Mouse (Mus musculus): ENCODE data around the gene Cyp1a1. TPM values are rescaled to one million over a fixed set of nuclear protein-coding genes. Genes with fewer than 3 reads are reported as not detected.

Gene Cyp1a1
- polyA plus RNA-seq, 1 experiment from 2014 or later = 0.19 TPM

DNA sequence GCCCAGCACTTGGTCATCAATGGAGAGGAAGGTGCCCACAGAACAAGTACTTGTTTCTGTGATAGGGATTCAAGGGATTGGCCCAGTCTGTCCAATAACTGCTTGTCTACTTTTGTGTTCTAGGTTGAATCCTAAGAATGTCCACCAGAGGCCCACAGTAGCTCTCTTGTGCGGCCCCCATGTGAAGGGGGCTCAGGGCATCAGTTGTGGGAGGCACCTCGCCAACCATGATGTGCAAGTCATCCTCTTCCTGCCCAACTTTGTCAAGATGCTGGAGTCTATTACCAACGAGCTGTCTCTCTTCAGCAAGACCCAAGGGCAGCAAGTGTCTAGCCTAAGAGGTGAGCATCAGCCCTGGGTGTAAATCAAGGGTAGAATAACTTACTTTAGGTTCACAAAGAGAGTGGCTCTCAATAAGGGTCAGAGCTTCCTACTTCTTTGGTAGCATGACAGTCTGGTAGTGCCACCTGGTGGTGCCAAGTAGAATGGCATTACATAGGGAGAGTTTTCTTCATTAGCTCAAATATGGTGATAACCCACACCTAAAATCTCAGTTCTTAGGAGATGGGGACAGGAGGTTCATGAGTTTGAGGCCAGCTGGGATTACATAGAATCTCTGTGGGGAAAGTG is 56.8 kb downstream of the Cyp1a1 start:
- no peaks in the 10 kb centered on the region for H3K9me3 ChIP-seq (replicated peaks)
- no peak overlapping the region for H3K9ac ChIP-seq
- H3K4me2 ChIP-seq = no peak overlapping the region
- 0 out of 2 replicates have a peak overlapping the region, but pooled peaks have one; percentile 12 for H3K27ac ChIP-seq
- H3K4me3 ChIP-seq = no peak overlapping the region
- WGBS (ENCODE audit: insufficient replicate concordance) = 55% methylated on average over 3 of the region's 3 CpGs
- ATAC-seq = 0 out of 2 replicates have a peak, but pooled peaks have one; percentile 25
- H3K36me3 ChIP-seq = peaks cover 99% of the 10 kb centered on the region
- H3K4me1 ChIP-seq = no peaks in the 10 kb centered on the region; the same call in 1 of the 2 replicates
- no peaks in the 10 kb centered on the region for H3K27me3 ChIP-seq (replicated peaks)

- ATAC-seq = no peak
- Histone ChIP-seq H3K4me2 (no peak overlapping the region), H3K36me3 (peaks cover 99% of the 10 kb centered on the region), H3K9me3 (replicated peaks) (no peaks in the 10 kb centered on the region), H3K4me3 (no peak overlapping the region), H3K9ac (no peak overlapping the region), H3K27me3 (replicated peaks) (no peaks in the 10 kb centered on the region), H3K4me1 (no peaks in the 10 kb centered on the region; the same call in 1 of the 2 replicates), H3K27ac (no peak overlapping the region)
- 76% methylated on average over 1 of the region's 1 CpGs for WGBS (ENCODE audit: insufficient replicate concordance)
Measured at GRCm38 (mm10) chr9:57747067-57747466, 59.3 kb downstream of the Cyp1a1 start.

DNA sequence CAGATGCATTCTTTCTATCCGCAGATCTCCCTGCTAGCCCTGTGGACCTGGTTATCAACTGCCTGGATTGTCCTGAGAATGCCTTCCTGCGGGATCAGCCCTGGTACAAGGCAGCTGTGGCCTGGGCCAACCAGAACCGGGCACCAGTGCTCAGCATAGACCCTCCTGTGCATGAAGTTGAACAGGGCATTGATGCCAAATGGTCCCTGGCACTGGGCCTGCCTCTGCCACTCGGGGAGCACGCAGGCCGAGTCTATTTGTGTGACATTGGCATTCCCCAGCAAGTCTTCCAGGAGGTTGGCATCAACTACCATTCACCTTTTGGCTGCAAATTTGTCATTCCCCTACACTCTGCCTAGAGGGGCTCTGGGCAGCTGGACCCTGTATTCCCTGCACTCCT is 60.4 kb downstream of the Cyp1a1 start:
- Histone ChIP-seq H3K4me1 (no peaks in the 10 kb centered on the region; the same call in 1 of the 2 replicates), H3K9ac (no peak overlapping the region), H3K9me3 (replicated peaks) (no peaks in the 10 kb centered on the region), H3K4me2 (no peak overlapping the region), H3K27me3 (replicated peaks) (no peaks in the 10 kb centered on the region), H3K27ac (no peak overlapping the region), H3K36me3 (peaks cover 99% of the 10 kb centered on the region), H3K4me3 (no peak overlapping the region)
- 96% methylated on average over 6 of the region's 6 CpGs for WGBS (ENCODE audit: insufficient replicate concordance)
- ATAC-seq = no peak

DNA sequence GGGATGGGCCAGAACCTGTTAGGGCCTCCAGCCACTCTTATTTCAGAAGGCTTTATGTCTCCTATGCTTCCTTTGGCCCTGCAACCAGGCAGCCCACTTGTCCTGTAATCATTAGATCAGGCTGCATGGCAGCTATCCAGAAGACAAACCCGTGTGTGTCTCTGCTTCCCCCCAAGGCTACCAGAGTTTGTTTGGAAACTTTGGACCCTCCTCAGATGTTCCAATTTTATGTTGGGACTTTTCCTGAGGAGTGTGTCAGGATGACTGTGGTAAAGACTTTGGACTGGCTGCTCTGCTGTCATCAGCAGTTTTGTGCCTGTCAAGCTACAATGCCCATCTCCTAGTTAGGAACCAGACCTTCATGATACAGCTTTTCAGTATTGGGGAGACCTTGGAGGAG is 61.1 kb downstream of the Cyp1a1 start:
- ATAC-seq = no peak
- Histone ChIP-seq H3K27me3 (replicated peaks) (no peaks in the 10 kb centered on the region), H3K9ac (no peak overlapping the region), H3K27ac (peak overlapping the region; percentile 38; the same call in 1 of the 2 replicates), H3K4me3 (no peak overlapping the region), H3K9me3 (replicated peaks) (no peaks in the 10 kb centered on the region), H3K4me1 (no peaks in the 10 kb centered on the region; the same call in 1 of the 2 replicates), H3K36me3 (peaks cover 99% of the 10 kb centered on the region), H3K4me2 (no peak overlapping the region)
- 78% methylated on average over 1 of the region's 1 CpGs for WGBS (ENCODE audit: insufficient replicate concordance)

- ATAC-seq = no peak
- H3K4me2 ChIP-seq = no peak overlapping the region
- H3K9me3 ChIP-seq (replicated peaks) = no peaks in the 10 kb centered on the region
- H3K27me3 ChIP-seq (replicated peaks) = no peaks in the 10 kb centered on the region
- H3K4me1 ChIP-seq = no peaks in the 10 kb centered on the region; the same call in 1 of the 2 replicates
- 82% methylated on average over 7 of the region's 7 CpGs for WGBS (ENCODE audit: insufficient replicate concordance)
- no peak overlapping the region for H3K27ac ChIP-seq
- peaks cover 100% of the 10 kb centered on the region for H3K36me3 ChIP-seq
- no peak overlapping the region for H3K4me3 ChIP-seq
- H3K9ac ChIP-seq = no peak overlapping the region
Measured at GRCm38 (mm10) chr9:57750901-57751300, 63.2 kb downstream of the Cyp1a1 start.

Other genes starting within 250 kb of the Cyp1a1 start
- gene Ppcdc, start 247.8 kb upstream of the Cyp1a1 start, polyA plus RNA-seq (2016; fragmentation: Nextera tagmentation; extraction: Ambion mirVana) = 13.8 and 15.6 TPM in 2 replicates
- 10.5 and 12.4 TPM in 2 replicates for gene Scamp5, start 219.9 kb upstream of the Cyp1a1 start, polyA plus RNA-seq (2016; fragmentation: Nextera tagmentation; extraction: Ambion mirVana)
- 1.0 and 1.5 TPM in 2 replicates for gene Rpp25, start 183.9 kb upstream of the Cyp1a1 start, polyA plus RNA-seq (2016; fragmentation: Nextera tagmentation; extraction: Ambion mirVana)
- 415 and 442 TPM in 2 replicates for gene Cox5a, start 166.7 kb upstream of the Cyp1a1 start, polyA plus RNA-seq (2016; fragmentation: Nextera tagmentation; extraction: Ambion mirVana)
- 10.5 and 12.0 TPM in 2 replicates for gene Fam219b, start 150.4 kb upstream of the Cyp1a1 start, polyA plus RNA-seq (2016; fragmentation: Nextera tagmentation; extraction: Ambion mirVana)
- 17.4 and 17.7 TPM in 2 replicates for gene Mpi, start 135.2 kb upstream of the Cyp1a1 start, polyA plus RNA-seq (2016; fragmentation: Nextera tagmentation; extraction: Ambion mirVana)
- 32.5 and 33.2 TPM in 2 replicates for gene Scamp2, start 127.0 kb upstream of the Cyp1a1 start, polyA plus RNA-seq (2016; fragmentation: Nextera tagmentation; extraction: Ambion mirVana)
- 6.4 and 9.0 TPM in 2 replicates for gene Ulk3, start 98.5 kb upstream of the Cyp1a1 start, polyA plus RNA-seq (2016; fragmentation: Nextera tagmentation; extraction: Ambion mirVana)
- gene Cplx3, start 81.6 kb upstream of the Cyp1a1 start, polyA plus RNA-seq (2016; fragmentation: Nextera tagmentation; extraction: Ambion mirVana) = not detected in 2 replicates
- gene Lman1l, start 67.2 kb upstream of the Cyp1a1 start, polyA plus RNA-seq (2016; fragmentation: Nextera tagmentation; extraction: Ambion mirVana) = not detected in 2 replicates
- gene Csk, start 34.3 kb upstream of the Cyp1a1 start, polyA plus RNA-seq (2016; fragmentation: Nextera tagmentation; extraction: Ambion mirVana) = 27.0 and 27.8 TPM in 2 replicates
- gene Cyp1a2, start 4.2 kb upstream of the Cyp1a1 start, polyA plus RNA-seq (2016; fragmentation: Nextera tagmentation; extraction: Ambion mirVana) = not detected in 2 replicates
- gene Edc3, start 20.6 kb downstream of the Cyp1a1 start, polyA plus RNA-seq (2016; fragmentation: Nextera tagmentation; extraction: Ambion mirVana) = 21.2 and 22.2 TPM in 2 replicates
- gene Clk3, start 77.9 kb downstream of the Cyp1a1 start, polyA plus RNA-seq (2016; fragmentation: Nextera tagmentation; extraction: Ambion mirVana) = 99.8 and 104 TPM in 2 replicates
- 15.6 and 16.0 TPM in 2 replicates for gene Arid3b, start 148.9 kb downstream of the Cyp1a1 start, polyA plus RNA-seq (2016; fragmentation: Nextera tagmentation; extraction: Ambion mirVana)
- 69.3 and 69.8 TPM in 2 replicates for gene Ubl7, start 223.1 kb downstream of the Cyp1a1 start, polyA plus RNA-seq (2016; fragmentation: Nextera tagmentation; extraction: Ambion mirVana)

Measured in liver, embryonic 12.5 days (tissue).